Mouse (Mus musculus) lung, embryonic 15.5 days (tissue): ENCODE data around the gene Mcm9. TPM values are rescaled to one million over a fixed set of nuclear protein-coding genes. Genes with fewer than 3 reads are reported as not detected.
"Not testable (repeated sequence)": the region's sequence is repeated elsewhere in the genome, so short reads cannot be mapped to it uniquely, and the experiment has no call there.

ENCODE experiments used
- ATAC-seq: fragments of 200-750 bp; cut with Nextera tagmentation; 2 replicates; pipeline ENCODE4 v1.8.0; 2017; ENCODE audit warnings: moderate number of reproducible peaks, borderline replicate concordance; ENCODE audit not compliant: low FRiP score, low TSS enrichment; ENCODE audit errors: extremely low read depth
- H3K27ac ChIP-seq: fragments of 300-500 bp; sonication (generic); 2 replicates; pipeline ENCODE4 v1.5.1; 2015; ENCODE audit warnings: moderate library complexity, mild to moderate bottlenecking, inconsistent platforms
- H3K27me3 ChIP-seq: fragments of 300-500 bp; sonication (generic); 2 replicates; pipeline ENCODE4 v1.6.1; 2015; ENCODE audit warnings: inconsistent platforms
- H3K36me3 ChIP-seq: fragments of 300-500 bp; sonication (generic); 2 replicates; pipeline ENCODE4 v1.6.1; 2015; ENCODE audit warnings: inconsistent platforms
- H3K4me1 ChIP-seq: fragments of 300-500 bp; sonication (generic); 2 replicates; pipeline ENCODE4 v1.6.1; 2015; ENCODE audit warnings: inconsistent platforms
- H3K4me2 ChIP-seq: fragments of 300-500 bp; sonication (generic); 2 replicates; pipeline ENCODE4 v1.6.1; 2015; ENCODE audit warnings: inconsistent platforms, mild to moderate bottlenecking, moderate library complexity
- H3K4me3 ChIP-seq: fragments of 300-500 bp; sonication (generic); 2 replicates; pipeline ENCODE4 v1.5.1; 2015; ENCODE audit warnings: mild to moderate bottlenecking, inconsistent platforms
- H3K9ac ChIP-seq: fragments of 300-500 bp; sonication (generic); 2 replicates; pipeline ENCODE4 v1.6.1; 2015; ENCODE audit warnings: inconsistent platforms
- H3K9me3 ChIP-seq: fragments of 300-500 bp; sonication (generic); 2 replicates; pipeline ENCODE4 v1.6.1; 2016; ENCODE audit warnings: inconsistent platforms
- WGBS: fragments of 180-500 bp; shearing (Covaris S2); methylation state at CpG from one replicate; pipeline ENCODE4 v1.1.7; 2015; 5-methylcytosine and 5-hydroxymethylcytosine counted together
- polyA plus RNA-seq: library from polyadenylated mRNA; unstranded; fragments of >200 nt; fragmentation: Nextera tagmentation; extraction: Ambion mirVana; gene quantifications from 2 replicates; pipeline ENCODE4 v1.2.1, GENCODE M21; 2015

Mcm9 gene
- 10.1 and 10.4 TPM in 2 replicates for polyA plus RNA-seq

- Histone ChIP-seq H3K4me2 (peak within 1 kb of the TSS; percentile 59), H3K9ac (peak within 1 kb of the TSS; percentile 65), H3K4me3 (peak within 1 kb of the TSS; percentile 68), H3K27ac (peak within 1 kb of the TSS; percentile 95)
- H3K36me3 ChIP-seq, H3K4me1 ChIP-seq, ATAC-seq, H3K27me3 ChIP-seq, H3K9me3 ChIP-seq: not testable (repeated sequence)
- 50% methylated on average over 10 of the region's 10 CpGs for WGBS
Observed at GRCm38 (mm10) chr10:53630339-53630738, at the start of gene Mcm9. TSS of gene Mcm9 (minus strand) at chr10:53630439.

GRCm38 (mm10) chr10:53661788-53662187, 31.5 kb upstream of the Mcm9 start:
- WGBS, result 74% methylated on average over 4 of the region's 4 CpGs
- no peak overlapping the region for H3K27ac ChIP-seq
- no peak overlapping the region for H3K4me2 ChIP-seq
- no peaks in the 10 kb centered on the region for H3K36me3 ChIP-seq
- H3K4me1 ChIP-seq, result no peaks in the 10 kb centered on the region
- H3K27me3 ChIP-seq, result no peaks in the 10 kb centered on the region
- H3K9ac ChIP-seq, result no peak overlapping the region
- no peak for ATAC-seq
- no peaks in the 10 kb centered on the region for H3K9me3 ChIP-seq
- H3K4me3 ChIP-seq, result no peak overlapping the region

GRCm38 (mm10) chr10:53654239-53654638, 24.0 kb upstream of the Mcm9 start:
- not testable (repeated sequence) for ATAC-seq, H3K9ac ChIP-seq
- WGBS, result 63% methylated on average over 5 of the region's 5 CpGs

GRCm38 (mm10) chr10:53650683-53651082, 20.4 kb upstream of the Mcm9 start:
- H3K4me3 ChIP-seq, result no peak overlapping the region
- H3K27ac ChIP-seq, result no peak overlapping the region
- H3K36me3 ChIP-seq, result no peaks in the 10 kb centered on the region
- H3K9me3 ChIP-seq, result no peaks in the 10 kb centered on the region
- 61% methylated on average over 2 of the region's 2 CpGs for WGBS
- H3K27me3 ChIP-seq, result no peaks in the 10 kb centered on the region
- ATAC-seq, result no peak
- no peak overlapping the region for H3K9ac ChIP-seq
- no peaks in the 10 kb centered on the region for H3K4me1 ChIP-seq
- no peak overlapping the region for H3K4me2 ChIP-seq

More at GRCm38 (mm10) chr10:53654239-53654638, 24.0 kb upstream of the Mcm9 start:
- H3K4me2 ChIP-seq, H3K27ac ChIP-seq, H3K9me3 ChIP-seq, H3K4me1 ChIP-seq, H3K36me3 ChIP-seq, H3K4me3 ChIP-seq, H3K27me3 ChIP-seq: not testable (repeated sequence)

- no peak overlapping the region for H3K9ac ChIP-seq
- H3K27ac ChIP-seq, result no peak overlapping the region
- no peak overlapping the region for H3K4me3 ChIP-seq
- no peaks in the 10 kb centered on the region for H3K36me3 ChIP-seq
- ATAC-seq, result no peak
- H3K4me2 ChIP-seq, result no peak overlapping the region
- H3K27me3 ChIP-seq, result no peaks in the 10 kb centered on the region
- H3K4me1 ChIP-seq, result no peaks in the 10 kb centered on the region
- no peaks in the 10 kb centered on the region for H3K9me3 ChIP-seq
Observed at GRCm38 (mm10) chr10:53641507-53641906, 11.3 kb upstream of the Mcm9 start.

GRCm38 (mm10) chr10:53635246-53635971, 5.2 kb upstream of the Mcm9 start:
- no peaks in the 10 kb centered on the region for H3K9me3 ChIP-seq
- no peak overlapping the region for H3K27ac ChIP-seq
- H3K36me3 ChIP-seq, result no peaks in the 10 kb centered on the region
- no peak for ATAC-seq
- no peak overlapping the region for H3K4me2 ChIP-seq
- H3K9ac ChIP-seq, result no peak overlapping the region
- no peaks in the 10 kb centered on the region for H3K4me1 ChIP-seq
- H3K27me3 ChIP-seq, result no peaks in the 10 kb centered on the region
- WGBS, result 70% methylated on average over 13 of the region's 13 CpGs
- H3K4me3 ChIP-seq, result no peak overlapping the region

GRCm38 (mm10) chr10:53634160-53634559, 3.9 kb upstream of the Mcm9 start:
- H3K36me3 ChIP-seq, result no peaks in the 10 kb centered on the region
- 79% methylated on average over 10 of the region's 10 CpGs for WGBS
- no peaks in the 10 kb centered on the region for H3K4me1 ChIP-seq
- H3K4me3 ChIP-seq, result no peak overlapping the region
- no peak overlapping the region for H3K27ac ChIP-seq
- no peak overlapping the region for H3K9ac ChIP-seq
- H3K4me2 ChIP-seq, result no peak overlapping the region
- H3K9me3 ChIP-seq, result no peaks in the 10 kb centered on the region
- no peak for ATAC-seq
- no peaks in the 10 kb centered on the region for H3K27me3 ChIP-seq

GRCm38 (mm10) chr10:53629918-53630250, 355 bp downstream of the Mcm9 start:
- peak overlapping the region; percentile 65 for H3K9ac ChIP-seq
- peak overlapping the region; percentile 59 for H3K4me2 ChIP-seq
- peaks cover 7% of the 10 kb centered on the region for H3K4me1 ChIP-seq
- H3K9me3 ChIP-seq, result no peaks in the 10 kb centered on the region
- peak; percentile 96 for ATAC-seq
- H3K4me3 ChIP-seq, result peak overlapping the region; percentile 68
- peak overlapping the region; percentile 95 for H3K27ac ChIP-seq
- peaks cover 2% of the 10 kb centered on the region; the same call in 1 of the 2 replicates for H3K36me3 ChIP-seq
- no peaks in the 10 kb centered on the region for H3K27me3 ChIP-seq
- 1% methylated on average over 35 of the region's 35 CpGs for WGBS

GRCm38 (mm10) chr10:53629247-53629917, 857 bp downstream of the Mcm9 start:
- Histone ChIP-seq H3K9ac (peak overlapping the region; percentile 65), H3K36me3 (peaks cover 3% of the 10 kb centered on the region; the same call in 1 of the 2 replicates), H3K9me3 (no peaks in the 10 kb centered on the region), H3K4me1 (peaks cover 7% of the 10 kb centered on the region), H3K27ac (peak overlapping the region; percentile 95), H3K27me3 (no peaks in the 10 kb centered on the region), H3K4me3 (peak overlapping the region; percentile 68), H3K4me2 (peak overlapping the region; percentile 59)
- WGBS, result under 1% methylated on average over 66 of the region's 67 CpGs
- peak; percentile 77 for ATAC-seq

GRCm38 (mm10) chr10:53615850-53616616, 14.2 kb downstream of the Mcm9 start:
- Histone ChIP-seq H3K4me1 (no peaks in the 10 kb centered on the region), H3K9me3 (no peaks in the 10 kb centered on the region), H3K9ac (no peak overlapping the region), H3K4me2 (no peak overlapping the region), H3K27ac (no peak overlapping the region), H3K27me3 (no peaks in the 10 kb centered on the region), H3K36me3 (peaks cover 53% of the 10 kb centered on the region), H3K4me3 (no peak overlapping the region)
- WGBS, result 69% methylated on average over 8 of the region's 8 CpGs
- no peak for ATAC-seq

- ATAC-seq, result no peak
- Histone ChIP-seq H3K27ac (no peak overlapping the region), H3K9ac (no peak overlapping the region), H3K4me2 (no peak overlapping the region), H3K4me3 (no peak overlapping the region), H3K36me3 (peaks cover 53% of the 10 kb centered on the region), H3K9me3 (no peaks in the 10 kb centered on the region), H3K27me3 (no peaks in the 10 kb centered on the region), H3K4me1 (no peaks in the 10 kb centered on the region)
- 68% methylated on average over 1 of the region's 1 CpGs for whole genome bisulfite sequencing
Observed at GRCm38 (mm10) chr10:53613955-53614354, 16.3 kb downstream of the Mcm9 start.

GRCm38 (mm10) chr10:53612172-53612571, 18.1 kb downstream of the Mcm9 start:
- ATAC-seq, result no peak
- no peak overlapping the region for H3K4me2 ChIP-seq
- no peaks in the 10 kb centered on the region for H3K4me1 ChIP-seq
- 79% methylated on average over 1 of the region's 1 CpGs for WGBS
- H3K9me3 ChIP-seq, result no peaks in the 10 kb centered on the region
- peaks cover 64% of the 10 kb centered on the region for H3K36me3 ChIP-seq
- H3K27me3 ChIP-seq, result no peaks in the 10 kb centered on the region
- no peak overlapping the region for H3K9ac ChIP-seq
- H3K4me3 ChIP-seq, result no peak overlapping the region
- H3K27ac ChIP-seq, result no peak overlapping the region
